Mouse (Mus musculus) B cell, adult 2 months (primary cell): ENCODE measurements at regions not wholly inside any gene's neighbourhood (a gene's known extent, or its start where the extent isn't known, plus 50 kb on each side); places are given as distances from the start of the nearest gene placed in this dataset.

ENCODE experiments used
- DNase-seq, 2 experiments: peaks; one replicate each; pipeline ENCODE4 v3.0.0; 2022

DNA sequence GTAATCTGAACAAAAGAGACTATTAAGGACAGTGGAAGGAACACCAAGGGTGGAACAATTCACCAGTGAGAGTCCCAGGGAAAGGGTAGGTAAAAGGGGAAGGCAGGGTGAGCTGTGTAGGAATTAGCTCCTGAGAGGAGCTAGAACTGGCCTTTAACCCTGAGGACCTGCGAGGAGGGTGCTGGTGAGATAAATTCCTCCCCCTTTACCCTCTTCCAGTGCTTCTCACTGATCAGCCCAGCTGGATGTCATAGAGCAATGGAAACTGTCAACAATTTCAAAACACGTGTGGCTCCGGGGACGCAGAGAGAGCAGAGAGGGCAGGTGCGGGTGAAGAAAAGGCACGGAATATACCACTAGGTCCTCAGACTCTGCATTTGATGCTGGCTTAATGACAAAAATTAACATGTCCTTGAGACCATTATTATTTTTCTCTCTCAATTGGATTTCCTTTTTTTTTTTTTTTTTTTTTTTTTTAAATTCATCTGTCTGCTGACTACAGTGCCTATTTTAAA is 107.7 kb upstream of the Spats2l start:
- DNase-seq: no peak

GRCm38 (mm10) chr1:57673415-57673814 is 100.5 kb upstream of the Spats2l start:
- no peak for DNase-seq

DNA sequence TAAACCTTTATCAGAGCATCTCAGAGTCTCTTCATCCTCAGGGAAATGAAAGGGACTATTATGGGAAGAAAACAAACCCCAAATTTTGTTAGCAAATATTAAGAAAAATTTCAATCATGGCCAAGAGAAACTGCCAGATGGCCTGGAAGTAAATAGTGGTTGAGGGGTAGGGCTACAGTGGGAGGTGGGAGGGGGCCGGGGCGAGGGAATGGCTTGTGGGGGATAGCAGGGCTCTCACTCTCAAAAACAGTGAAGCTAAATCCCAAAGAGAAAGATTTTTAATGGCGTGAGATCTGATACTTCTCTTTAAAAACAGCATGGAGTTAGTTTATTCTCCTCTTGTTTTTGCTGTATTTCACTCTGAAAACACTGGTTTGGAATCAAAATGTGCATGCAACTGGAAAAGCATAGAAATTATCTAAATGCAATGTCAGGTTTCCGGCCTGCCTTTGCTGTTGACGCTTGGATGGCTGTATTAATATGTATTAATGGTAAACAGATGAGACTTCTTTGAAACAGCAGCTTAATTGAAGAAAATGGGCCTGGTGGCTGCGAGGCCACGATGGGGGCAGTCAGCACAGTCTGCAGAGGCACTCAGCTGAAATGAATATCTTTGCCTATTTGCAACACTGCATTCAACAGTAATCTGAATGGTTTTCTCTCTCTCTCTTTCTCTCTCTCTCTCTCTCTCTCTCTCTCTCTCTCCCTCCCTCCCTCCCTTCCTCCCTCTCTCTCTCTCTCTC is 99.8 kb upstream of the Spats2l start:
- no peak for DNase-seq

- no peak for DNase-seq
Measured at GRCm38 (mm10) chr1:57684387-57685162, 89.4 kb upstream of the Spats2l start.

- no peak for DNase-seq
Measured at GRCm38 (mm10) chr1:57689253-57689652, 84.7 kb upstream of the Spats2l start.

DNA sequence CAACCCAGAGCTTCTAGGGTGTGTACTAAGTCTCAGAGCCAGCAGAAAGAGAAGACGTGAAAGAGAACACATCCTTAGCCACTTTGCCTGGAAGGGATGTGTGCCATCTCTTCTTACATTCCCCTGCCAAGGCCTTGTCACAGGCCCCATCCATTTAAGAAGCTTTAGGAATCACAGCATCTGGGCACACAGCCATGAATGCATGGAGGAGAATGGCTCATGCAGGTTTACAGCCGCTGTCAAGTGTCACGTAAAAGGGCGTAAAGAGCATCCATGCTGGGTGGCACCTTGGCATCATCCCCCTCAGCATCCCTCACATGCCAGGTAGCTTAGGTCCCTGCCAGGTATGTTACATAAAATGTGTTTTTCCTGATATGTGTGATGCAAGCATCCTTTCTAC is 66.1 kb upstream of the Spats2l start:
- no peak for DNase-seq

GRCm38 (mm10) chr1:57712916-57713503 is 61.0 kb upstream of the Spats2l start:
- DNase-seq: no peak

GRCm38 (mm10) chr1:57717139-57717800 is 56.7 kb upstream of the Spats2l start:
- no peak for DNase-seq

DNA sequence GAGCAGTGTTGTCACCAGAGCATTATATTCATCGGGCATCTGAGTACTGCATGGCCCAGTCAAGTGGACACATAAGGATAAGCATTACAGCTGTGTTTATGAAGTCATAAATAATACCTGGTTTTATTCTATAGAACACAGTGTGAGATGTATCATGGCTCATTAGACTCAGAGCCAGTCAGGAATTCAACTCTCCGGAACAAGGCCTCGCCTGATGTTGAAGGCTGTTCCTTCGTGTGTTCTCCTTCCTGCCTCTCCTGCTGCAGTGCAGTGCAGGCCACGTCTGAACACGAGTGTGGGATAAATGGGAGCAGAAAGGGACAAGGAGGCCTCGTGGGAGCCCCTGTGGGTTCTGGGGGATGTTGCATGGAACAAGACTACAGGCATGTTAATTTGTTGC is 55.6 kb upstream of the Spats2l start:
- no peak for DNase-seq
